Mouse (Mus musculus): ENCODE measurements around the gene Fignl1.

GRCm38 (mm10) chr11:11853731-11854461 lies 45.1 kb upstream of the Fignl1 start:
- TF ChIP-seq CTCF (IDR thresholded peaks at IDR 0.05; ENCODE audit: low read depth, low read length) (no peak), EP300 (IDR thresholded peaks at IDR 0.05; ENCODE audit: insufficient read depth, low read depth, low read length) (no peak)
